Mouse (Mus musculus) bone marrow, adult 2 months (tissue): ENCODE results near the gene Tnfaip8l2. TPM values are rescaled to one million over a fixed set of nuclear protein-coding genes. Genes with fewer than 3 reads are reported as not detected.

Experiments used
- H3K27ac ChIP-seq: fragments of 200-500 bp; 2 replicates; pipeline ENCODE4 v1.5.1; 2012; ENCODE audit warnings: low read depth, mild to moderate bottlenecking, control low read depth, inconsistent platforms, low read length; ENCODE audit not compliant: control insufficient read depth, poor library complexity, insufficient read depth
- H3K4me1 ChIP-seq: fragments of 200-500 bp; 2 replicates; pipeline ENCODE4 v1.6.1; 2011; ENCODE audit warnings: low read length; ENCODE audit not compliant: control insufficient read depth, insufficient read depth
- H3K4me3 ChIP-seq: fragments of 200-500 bp; replicated peaks from 2 replicates; pipeline ENCODE3; 2011; ENCODE audit warnings: mild to moderate bottlenecking, low read depth, low read length, control low read depth; ENCODE audit not compliant: control insufficient read depth
- CTCF ChIP-seq: fragments of 200-500 bp; IDR thresholded peaks from 2 replicates; pipeline ENCODE4 v1.5.1; 2011; ENCODE audit warnings: low read length, control low read depth; ENCODE audit not compliant: control insufficient read depth, insufficient read depth
- POLR2A ChIP-seq: fragments of 200-500 bp; IDR thresholded peaks from 2 replicates; pipeline ENCODE4 v1.6.1; 2011; ENCODE audit warnings: low read depth, mild to moderate bottlenecking, control low read depth, low read length, borderline replicate concordance; ENCODE audit not compliant: control insufficient read depth
- WGBS: fragments of 180-500 bp; shearing (Covaris S2); methylation state at CpG from one replicate; pipeline ENCODE4 v1.1.7; 2018; 5-methylcytosine and 5-hydroxymethylcytosine counted together
- polyA plus RNA-seq: library from polyadenylated mRNA; stranded (reverse); fragments of >200 nt; gene quantifications from 2 replicates; pipeline ENCODE4 v1.2.4, GENCODE M21; 2011; ENCODE audit warnings: low replicate concordance; ENCODE audit not compliant: missing spikeins, insufficient read depth, insufficient read length

The Tnfaip8l2 gene
- polyA plus RNA-seq, 1 experiment = 41.8 TPM

DNA sequence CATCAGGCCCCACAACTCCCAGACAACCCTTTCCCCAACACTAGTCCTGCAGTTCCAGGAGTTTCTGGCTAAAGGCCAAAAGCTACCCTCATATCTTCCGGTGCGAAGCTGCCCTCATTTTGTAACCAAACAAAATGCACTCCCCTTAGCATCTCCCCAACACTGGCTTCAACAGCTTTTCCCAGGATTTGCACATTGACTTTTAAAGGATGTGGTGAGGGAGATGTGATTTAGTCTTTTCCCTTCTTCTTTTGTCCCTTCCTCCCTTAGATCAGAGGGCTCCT, 20.1 kb upstream of the Tnfaip8l2 start:
- WGBS = 77% methylated on average over 2 of the region's 2 CpGs
- TF ChIP-seq POLR2A (no peak), CTCF (no peak)
- no peak overlapping the region for H3K4me3 ChIP-seq
- no peak overlapping the region for H3K27ac ChIP-seq
- no peaks in the 10 kb centered on the region for H3K4me1 ChIP-seq

DNA sequence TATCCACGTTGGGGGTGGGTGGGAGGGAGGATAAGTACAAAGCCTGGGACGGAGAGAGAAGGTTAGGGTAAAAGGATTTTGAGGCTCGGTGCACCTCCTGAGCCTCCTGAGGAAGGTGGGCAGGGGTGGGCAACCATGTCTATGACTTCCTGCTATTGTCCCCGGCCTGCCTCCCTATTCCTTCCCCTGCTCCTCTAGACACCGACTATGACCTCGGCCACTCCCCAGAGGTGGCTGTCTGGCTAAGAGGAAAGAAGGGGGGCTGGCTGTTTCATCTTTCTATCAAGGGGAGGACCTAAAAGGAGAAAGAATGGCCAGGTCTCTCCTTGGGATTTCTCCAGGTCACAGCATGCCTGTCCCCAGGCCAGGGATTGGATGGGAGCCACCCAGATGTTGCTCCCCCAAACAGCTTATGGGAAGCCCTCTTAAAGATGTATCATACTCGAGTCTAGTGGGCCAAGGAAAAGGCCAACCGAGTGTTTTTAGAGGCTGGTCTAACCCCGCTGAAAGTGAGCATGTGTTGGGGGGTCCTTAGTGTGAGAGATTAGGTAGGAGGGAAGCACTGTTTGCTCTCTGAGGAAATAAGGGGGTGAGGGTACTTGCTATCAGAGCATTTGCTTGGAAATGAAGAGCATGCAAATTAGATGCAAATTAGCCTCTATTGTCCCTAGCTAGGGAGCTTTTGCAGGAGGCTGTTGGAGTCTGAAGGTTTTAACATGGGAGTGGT, 19.6 kb upstream of the Tnfaip8l2 start:
- TF ChIP-seq POLR2A = no peak
- no peak for TF ChIP-seq CTCF
- WGBS = 32% methylated on average over 9 of the region's 9 CpGs
- no peak overlapping the region for H3K27ac ChIP-seq
- no peaks in the 10 kb centered on the region for H3K4me1 ChIP-seq
- H3K4me3 ChIP-seq = no peak overlapping the region

DNA sequence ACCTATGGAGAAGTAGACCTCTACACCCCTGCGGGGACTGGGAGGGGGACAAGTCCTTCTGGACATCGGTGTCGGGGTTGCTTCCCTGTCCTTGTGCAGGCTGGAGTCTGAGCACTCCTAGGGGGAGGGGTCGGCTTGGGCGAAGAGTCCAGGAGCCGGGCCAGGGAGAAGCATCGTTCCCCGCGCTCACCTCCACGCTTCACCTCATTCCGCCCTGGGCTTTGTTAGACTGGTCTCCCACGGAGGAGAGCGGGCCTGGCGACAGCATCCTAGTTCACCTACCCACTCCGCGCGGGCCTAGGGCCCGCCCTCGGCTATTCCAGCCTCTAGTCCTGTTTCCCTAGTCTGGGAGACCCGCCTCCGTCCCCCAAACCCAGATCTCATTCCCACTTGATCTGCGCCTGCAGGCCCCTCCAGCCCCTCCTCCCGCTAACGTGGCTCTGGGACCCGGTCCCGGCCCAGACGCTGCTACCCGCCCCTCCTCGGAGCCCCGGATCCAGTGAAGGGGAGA, 18.9 kb upstream of the Tnfaip8l2 start:
- 7% methylated on average over 30 of the region's 30 CpGs for WGBS

DNA sequence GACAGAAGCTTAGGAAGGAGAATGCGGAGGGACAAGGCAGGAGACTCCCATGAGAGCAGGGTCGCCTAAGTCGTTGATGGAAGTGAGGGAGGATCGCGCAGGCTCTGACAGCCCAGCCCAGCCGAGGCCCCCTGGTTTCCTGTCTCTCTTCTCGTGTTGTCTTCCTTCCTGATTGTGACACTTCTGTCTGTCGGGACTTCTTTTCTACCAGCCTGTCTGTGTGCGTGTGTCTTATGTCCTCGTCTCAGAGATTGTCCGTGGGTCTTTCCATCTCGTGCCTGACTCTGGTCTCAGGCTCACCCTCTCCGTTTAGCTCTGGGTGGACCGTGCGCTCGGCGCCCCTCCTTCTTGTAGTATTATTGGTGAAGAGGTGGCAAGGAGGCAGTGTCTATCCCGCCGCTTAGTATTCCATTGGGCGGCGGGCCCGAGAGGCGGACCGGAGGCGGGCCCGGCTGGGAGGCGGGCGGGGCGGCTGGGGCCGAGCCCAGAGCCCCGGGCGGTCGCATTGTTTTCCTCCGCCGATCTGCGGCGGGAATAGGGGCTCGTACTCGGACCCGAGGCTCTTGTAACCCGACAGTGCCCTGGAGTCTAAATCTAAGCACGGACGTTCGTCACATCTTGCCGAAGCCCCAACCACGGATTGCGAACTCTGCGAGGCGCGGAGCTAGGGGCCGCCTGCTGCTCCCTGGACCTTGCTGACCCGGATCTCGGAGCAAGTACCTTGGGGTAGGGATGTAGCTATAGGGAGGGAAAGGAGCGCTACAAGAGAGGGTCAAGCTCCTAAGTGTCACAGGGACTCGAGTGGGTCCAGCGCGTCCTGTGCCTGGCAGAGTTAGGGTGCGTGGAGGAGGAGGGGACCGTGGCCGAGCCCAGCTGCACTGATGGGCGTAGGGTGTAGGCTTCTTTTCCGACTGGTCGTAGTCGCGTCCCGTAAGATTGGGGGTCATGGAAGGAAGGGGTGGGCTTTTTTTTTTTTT, 18.1 kb upstream of the Tnfaip8l2 start, which contains the start of gene Sema6c:
Sema6c (plus strand) TSS at position 471 of the 977 bp plus-strand sequence.
- no peak for TF ChIP-seq POLR2A
- no peak for TF ChIP-seq CTCF
- no peaks in the 10 kb centered on the region for H3K4me1 ChIP-seq
- H3K27ac ChIP-seq = no peak within 1 kb of the TSS
- peak within 1 kb of the TSS; percentile 72 for H3K4me3 ChIP-seq
- under 1% methylated on average over 66 of the region's 66 CpGs for WGBS

More for the DNA sequence above, 18.9 kb upstream of the Tnfaip8l2 start:
- TF ChIP-seq CTCF (no peak), POLR2A (no peak)
- Histone ChIP-seq H3K4me1 (no peaks in the 10 kb centered on the region), H3K4me3 (no peak overlapping the region), H3K27ac (no peak overlapping the region)

DNA sequence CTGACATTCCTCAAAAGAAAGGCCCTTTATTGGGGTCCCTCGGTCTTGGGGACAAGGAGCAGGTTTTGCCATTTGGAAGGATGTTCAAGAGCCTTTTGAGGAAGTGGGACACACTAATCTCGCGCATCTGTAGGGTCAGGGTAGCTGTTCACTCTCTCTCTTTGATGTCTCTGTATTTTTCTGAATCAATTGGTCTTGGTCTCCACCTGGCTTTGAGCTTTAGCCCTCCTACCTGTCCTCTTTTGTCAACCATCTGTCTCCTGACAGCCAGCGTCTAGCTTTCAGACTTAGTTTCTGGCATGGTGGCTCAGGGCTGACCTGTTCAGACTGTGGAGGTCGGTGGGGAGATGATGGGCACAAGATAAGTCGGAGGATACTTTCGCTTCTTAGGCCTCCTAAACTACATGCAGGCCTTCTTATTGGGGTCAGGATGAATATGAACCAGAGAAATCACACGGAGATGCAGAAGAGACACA, 17.4 kb upstream of the Tnfaip8l2 start:
- H3K4me3 ChIP-seq = peak overlapping the region; percentile 72
- 21% methylated on average over 8 of the region's 8 CpGs for WGBS
- H3K4me1 ChIP-seq = no peaks in the 10 kb centered on the region
- H3K27ac ChIP-seq = no peak overlapping the region
- TF ChIP-seq CTCF = no peak
- no peak for TF ChIP-seq POLR2A

DNA sequence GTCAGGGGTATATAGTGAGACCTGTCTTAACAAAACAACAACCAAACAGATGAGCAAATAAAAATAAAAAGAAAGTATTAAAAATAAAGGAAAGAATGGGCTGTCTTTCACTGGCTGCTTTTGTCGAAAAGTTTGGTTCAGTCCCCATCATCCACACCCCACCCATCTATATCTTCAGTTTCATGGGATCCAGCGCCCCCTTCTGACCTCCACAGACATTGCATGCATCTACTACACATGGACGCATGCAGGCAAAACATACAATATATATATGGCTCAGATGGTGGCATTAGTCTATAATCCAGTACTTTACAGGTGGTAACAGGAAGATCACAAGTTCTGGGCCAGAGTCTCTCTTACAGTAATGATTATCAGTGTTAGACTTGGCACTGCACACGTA, 11.7 kb upstream of the Tnfaip8l2 start:
- Histone ChIP-seq H3K4me1 (no peaks in the 10 kb centered on the region), H3K4me3 (no peak overlapping the region), H3K27ac (no peak overlapping the region)
- peak; percentile 71 for TF ChIP-seq CTCF
- no peak for TF ChIP-seq POLR2A
- 28% methylated on average over 4 of the region's 4 CpGs for WGBS

DNA sequence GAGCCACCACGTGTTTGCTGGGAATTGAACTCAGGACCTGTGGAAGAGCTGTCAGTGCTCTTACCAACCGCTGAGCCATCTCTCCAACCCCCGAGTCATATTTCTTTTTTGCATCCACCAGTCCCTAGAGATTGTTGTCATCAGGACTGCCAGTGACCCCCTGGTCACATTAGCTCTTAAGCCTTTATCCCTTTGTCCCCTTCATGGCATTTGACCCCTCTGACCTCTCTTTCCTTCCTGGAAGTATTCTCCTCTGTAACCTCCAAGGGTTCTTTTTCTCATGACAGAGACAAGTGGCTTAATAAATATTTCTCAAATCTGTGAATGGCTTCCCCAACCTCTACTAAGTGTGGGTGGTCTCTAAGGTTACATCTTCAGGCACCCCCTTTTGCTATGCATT, 5.8 kb upstream of the Tnfaip8l2 start:
- no peak overlapping the region for H3K4me3 ChIP-seq
- 84% methylated on average over 3 of the region's 3 CpGs for WGBS
- H3K27ac ChIP-seq = no peak overlapping the region
- no peaks in the 10 kb centered on the region for H3K4me1 ChIP-seq
- TF ChIP-seq POLR2A (no peak), CTCF (no peak)

DNA sequence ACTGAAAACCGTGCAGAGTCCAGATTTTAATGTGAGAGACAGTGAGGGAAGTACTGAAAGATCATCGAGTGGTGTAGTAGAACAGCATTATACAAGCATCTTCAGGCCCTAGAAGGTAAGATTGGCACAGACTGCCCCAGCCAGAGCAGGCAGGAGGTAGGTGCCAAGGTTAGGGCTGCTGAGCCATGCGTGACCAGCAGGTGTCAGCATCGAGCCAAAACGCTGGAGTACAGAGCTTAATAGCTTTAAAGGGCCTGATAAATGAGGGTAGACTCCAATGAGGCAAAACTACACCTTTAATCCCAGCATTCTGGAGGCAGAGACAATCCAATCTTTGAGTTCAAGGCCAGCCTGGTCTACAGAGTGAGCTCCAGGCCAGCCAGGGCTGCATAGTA, 454 bp upstream of the Tnfaip8l2 start:
- Histone ChIP-seq H3K4me1 (peaks cover 3% of the 10 kb centered on the region), H3K4me3 (peak overlapping the region; percentile 9), H3K27ac (no peak overlapping the region; the same call in 1 of the 2 replicates)
- TF ChIP-seq POLR2A = 0 out of 2 replicates have a peak, but pooled peaks have one; percentile 27
- TF ChIP-seq CTCF = peak; percentile 98
- 10% methylated on average over 5 of the region's 5 CpGs for WGBS
